Mouse (Mus musculus): ENCODE results near the gene Clec9a. TPM values are rescaled to one million over a fixed set of nuclear protein-coding genes. Genes with fewer than 3 reads are reported as not detected.
A peak's percentile ranks its signal among the peaks of the same experiment; 100 is the strongest.

The Clec9a gene
- polyA plus RNA-seq, 1 experiment = 8.7 TPM

DNA sequence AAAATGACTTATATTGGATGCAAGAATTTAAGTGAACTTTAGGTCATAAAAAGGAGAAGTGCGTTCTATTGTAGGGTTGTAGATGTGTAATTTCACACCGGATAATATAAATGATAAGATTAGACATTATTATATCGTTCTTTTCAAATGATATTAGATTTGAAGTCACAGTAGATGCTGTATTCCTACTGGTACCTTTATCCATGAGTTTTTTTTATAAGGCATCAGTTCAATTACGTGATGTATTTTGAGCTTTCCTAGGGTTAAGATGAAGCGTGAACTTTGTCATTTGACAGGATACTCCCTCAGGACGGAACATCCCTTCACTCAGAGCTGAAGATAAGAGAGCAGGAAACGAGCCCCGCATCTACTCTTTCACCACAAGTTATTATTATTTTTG lies 11.7 kb upstream of the Clec9a start, which contains the start of gene Clec1b:
Gene Clec1b (plus strand): TSS at position 301 of the 400 bp plus-strand sequence.
- WGBS = 74% methylated on average over 8 of the region's 8 CpGs
- H3K27ac ChIP-seq (ENCODE audit: insufficient read depth, low read length) = peak within 1 kb of the TSS; percentile 46; the same call in 1 of the 2 replicates
- DNase-seq (ENCODE audit: low read depth in 1 of 2, low spot score in 2 of 2) = no peak
- no peaks in the 10 kb centered on the region for H3K4me1 ChIP-seq (ENCODE audit: control insufficient read depth, insufficient read depth, insufficient read length)
- H3K27me3 ChIP-seq (ENCODE audit: control insufficient read depth, insufficient read depth, low read length) = no peaks in the 10 kb centered on the region
- TF ChIP-seq POLR2A (IDR thresholded peaks at IDR 0.05; ENCODE audit: low read depth, low read length) (no peak), CTCF (IDR thresholded peaks at IDR 0.05; ENCODE audit: extremely low read depth, insufficient read depth, insufficient read length, insufficient replicate concordance) (no peak)
- no peak within 1 kb of the TSS for H3K4me3 ChIP-seq (ENCODE audit: extremely low read depth, insufficient read depth, insufficient read length)
- H3K36me3 ChIP-seq (ENCODE audit: control insufficient read depth, insufficient read depth, low read length) = no peaks in the 10 kb centered on the region

DNA sequence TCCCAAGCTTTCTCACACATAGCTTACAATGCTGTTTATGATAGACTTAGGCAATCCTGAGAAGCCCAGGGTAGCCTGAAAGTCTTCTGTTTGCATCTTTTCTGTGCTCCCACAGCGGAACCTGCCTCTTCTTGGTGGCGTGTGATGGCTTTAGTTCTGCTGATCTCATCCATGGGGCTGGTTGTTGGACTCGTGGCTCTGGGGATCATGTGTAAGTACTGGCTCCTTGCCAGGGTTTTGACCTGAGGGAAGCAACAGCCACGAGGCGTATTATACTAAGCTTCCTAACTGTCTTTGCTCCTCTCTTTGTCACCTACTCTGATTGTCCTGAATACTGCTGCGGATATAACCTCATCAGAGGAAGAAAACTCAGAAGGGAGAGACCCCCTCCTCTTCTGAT lies 8.7 kb upstream of the Clec9a start:
- no peaks in the 10 kb centered on the region for H3K4me1 ChIP-seq (ENCODE audit: control insufficient read depth, insufficient read depth, insufficient read length)
- H3K36me3 ChIP-seq (ENCODE audit: control insufficient read depth, insufficient read depth, low read length) = no peaks in the 10 kb centered on the region
- H3K27ac ChIP-seq (ENCODE audit: insufficient read depth, low read length) = no peak overlapping the region
- no peak for TF ChIP-seq CTCF (IDR thresholded peaks at IDR 0.05; ENCODE audit: extremely low read depth, insufficient read depth, insufficient read length, insufficient replicate concordance)
- no peak for TF ChIP-seq POLR2A (IDR thresholded peaks at IDR 0.05; ENCODE audit: low read depth, low read length)
- H3K4me3 ChIP-seq (ENCODE audit: extremely low read depth, insufficient read depth, insufficient read length) = no peak overlapping the region
- no peak for DNase-seq (ENCODE audit: low read depth in 1 of 2, low spot score in 2 of 2)
- no peaks in the 10 kb centered on the region for H3K27me3 ChIP-seq (ENCODE audit: control insufficient read depth, insufficient read depth, low read length)
- WGBS = 58% methylated on average over 6 of the region's 6 CpGs

DNA sequence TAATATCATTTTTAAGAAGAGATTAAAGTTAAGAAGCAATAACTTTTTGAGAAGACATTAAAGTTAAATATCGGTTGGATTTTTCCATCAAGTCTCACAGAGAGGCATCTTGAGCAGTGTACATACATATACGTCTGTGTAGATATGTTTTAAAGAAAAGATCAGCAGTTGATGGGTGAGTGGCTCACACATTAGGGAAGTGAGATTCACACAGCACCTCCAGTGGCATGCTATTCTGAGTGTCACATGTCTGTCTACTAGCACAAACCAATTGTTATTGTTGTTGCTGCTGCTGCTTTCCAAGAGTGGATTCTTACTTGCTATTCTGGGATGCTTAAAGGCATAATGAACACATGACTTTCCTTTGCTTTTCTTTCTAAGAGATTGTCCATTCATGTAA lies 6.3 kb upstream of the Clec9a start:
- TF ChIP-seq CTCF (IDR thresholded peaks at IDR 0.05; ENCODE audit: extremely low read depth, insufficient read depth, insufficient read length, insufficient replicate concordance) = no peak
- no peak for TF ChIP-seq POLR2A (IDR thresholded peaks at IDR 0.05; ENCODE audit: low read depth, low read length)
- Histone ChIP-seq H3K36me3 (ENCODE audit: control insufficient read depth, insufficient read depth, low read length) (no peaks in the 10 kb centered on the region), H3K4me1 (ENCODE audit: control insufficient read depth, insufficient read depth, insufficient read length) (peaks cover 1% of the 10 kb centered on the region; the same call in 1 of the 2 replicates), H3K27me3 (ENCODE audit: control insufficient read depth, insufficient read depth, low read length) (no peaks in the 10 kb centered on the region), H3K27ac (ENCODE audit: insufficient read depth, low read length) (no peak overlapping the region), H3K4me3 (ENCODE audit: extremely low read depth, insufficient read depth, insufficient read length) (no peak overlapping the region)
- DNase-seq (ENCODE audit: low read depth in 1 of 2, low spot score in 2 of 2) = no peak
- 68% methylated on average over 2 of the region's 2 CpGs for WGBS

DNA sequence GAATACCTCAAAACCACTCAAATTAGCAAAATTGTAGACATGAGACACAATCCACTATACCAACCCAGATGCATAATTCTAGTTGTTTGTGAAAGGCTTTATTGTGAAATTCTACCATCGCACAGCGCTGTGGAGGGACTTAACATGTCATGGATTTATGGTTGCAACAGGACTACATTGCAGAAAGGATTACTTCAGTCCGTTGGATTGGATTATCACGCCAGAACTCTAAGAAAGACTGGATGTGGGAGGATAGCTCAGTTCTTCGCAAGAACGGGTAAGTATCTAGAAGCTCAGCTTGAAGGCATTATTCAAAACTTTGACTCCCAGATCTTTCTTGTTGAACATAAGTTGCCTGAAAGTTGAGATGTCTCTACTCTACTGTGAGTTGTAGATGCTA lies 5.3 kb upstream of the Clec9a start:
- TF ChIP-seq CTCF (IDR thresholded peaks at IDR 0.05; ENCODE audit: extremely low read depth, insufficient read depth, insufficient read length, insufficient replicate concordance) = no peak
- TF ChIP-seq POLR2A (IDR thresholded peaks at IDR 0.05; ENCODE audit: low read depth, low read length) = no peak
- DNase-seq (ENCODE audit: low read depth in 1 of 2, low spot score in 2 of 2) = no peak
- Histone ChIP-seq H3K27me3 (ENCODE audit: control insufficient read depth, insufficient read depth, low read length) (no peaks in the 10 kb centered on the region), H3K27ac (ENCODE audit: insufficient read depth, low read length) (no peak overlapping the region), H3K4me3 (ENCODE audit: extremely low read depth, insufficient read depth, insufficient read length) (no peak overlapping the region), H3K4me1 (ENCODE audit: control insufficient read depth, insufficient read depth, insufficient read length) (peaks cover 1% of the 10 kb centered on the region; the same call in 1 of the 2 replicates), H3K36me3 (ENCODE audit: control insufficient read depth, insufficient read depth, low read length) (no peaks in the 10 kb centered on the region)
- 90% methylated on average over 6 of the region's 6 CpGs for WGBS

GRCm38 (mm10) chr6:129405999-129406398 lies 2.7 kb upstream of the Clec9a start:
- Histone ChIP-seq H3K4me1 (ENCODE audit: control insufficient read depth, insufficient read depth, insufficient read length) (peaks cover 1% of the 10 kb centered on the region; the same call in 1 of the 2 replicates), H3K36me3 (ENCODE audit: control insufficient read depth, insufficient read depth, low read length) (no peaks in the 10 kb centered on the region), H3K27me3 (ENCODE audit: control insufficient read depth, insufficient read depth, low read length) (no peaks in the 10 kb centered on the region), H3K27ac (ENCODE audit: insufficient read depth, low read length) (no peak overlapping the region), H3K4me3 (ENCODE audit: extremely low read depth, insufficient read depth, insufficient read length) (no peak overlapping the region)
- DNase-seq (ENCODE audit: low read depth in 1 of 2, low spot score in 2 of 2) = no peak
- TF ChIP-seq CTCF (IDR thresholded peaks at IDR 0.05; ENCODE audit: extremely low read depth, insufficient read depth, insufficient read length, insufficient replicate concordance) = no peak
- TF ChIP-seq POLR2A (IDR thresholded peaks at IDR 0.05; ENCODE audit: low read depth, low read length) = no peak

GRCm38 (mm10) chr6:129407324-129407723 lies 1.3 kb upstream of the Clec9a start:
- H3K4me1 ChIP-seq (ENCODE audit: control insufficient read depth, insufficient read depth, insufficient read length) = peaks cover 1% of the 10 kb centered on the region; the same call in 1 of the 2 replicates
- H3K36me3 ChIP-seq (ENCODE audit: control insufficient read depth, insufficient read depth, low read length) = no peaks in the 10 kb centered on the region
- no peak for TF ChIP-seq CTCF (IDR thresholded peaks at IDR 0.05; ENCODE audit: extremely low read depth, insufficient read depth, insufficient read length, insufficient replicate concordance)
- no peak for TF ChIP-seq POLR2A (IDR thresholded peaks at IDR 0.05; ENCODE audit: low read depth, low read length)
- no peaks in the 10 kb centered on the region for H3K27me3 ChIP-seq (ENCODE audit: control insufficient read depth, insufficient read depth, low read length)
- H3K27ac ChIP-seq (ENCODE audit: insufficient read depth, low read length) = 0 out of 2 replicates have a peak overlapping the region, but pooled peaks have one; percentile 6
- 17% methylated on average over 2 of the region's 2 CpGs for WGBS
- DNase-seq (ENCODE audit: low read depth in 1 of 2, low spot score in 2 of 2) = no peak
- no peak overlapping the region for H3K4me3 ChIP-seq (ENCODE audit: extremely low read depth, insufficient read depth, insufficient read length)

DNA sequence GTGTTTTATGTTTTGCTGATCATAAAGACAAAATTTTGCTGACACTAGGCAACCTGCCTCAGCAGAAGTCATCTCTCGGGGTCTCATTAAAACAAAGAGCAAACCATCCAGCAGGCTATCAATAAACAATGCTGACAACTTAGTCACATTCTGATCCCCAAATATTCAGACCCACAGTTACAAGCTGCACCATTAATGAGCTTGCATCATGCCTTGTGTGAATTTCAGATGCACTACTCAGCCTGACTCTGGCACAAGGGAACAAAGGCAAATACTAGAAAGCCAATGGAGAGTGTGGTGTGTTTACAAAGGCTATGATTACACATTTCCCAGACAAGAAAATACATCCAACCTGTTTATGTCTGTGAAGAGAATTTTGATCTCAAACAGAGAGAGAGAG lies 5.5 kb downstream of the Clec9a start:
- 91% methylated on average over 1 of the region's 1 CpGs for WGBS
- H3K27me3 ChIP-seq (ENCODE audit: control insufficient read depth, insufficient read depth, low read length) = no peaks in the 10 kb centered on the region
- no peak overlapping the region for H3K4me3 ChIP-seq (ENCODE audit: extremely low read depth, insufficient read depth, insufficient read length)
- no peak for TF ChIP-seq CTCF (IDR thresholded peaks at IDR 0.05; ENCODE audit: extremely low read depth, insufficient read depth, insufficient read length, insufficient replicate concordance)
- DNase-seq (ENCODE audit: low read depth in 1 of 2, low spot score in 2 of 2) = no peak
- H3K4me1 ChIP-seq (ENCODE audit: control insufficient read depth, insufficient read depth, insufficient read length) = no peaks in the 10 kb centered on the region
- no peaks in the 10 kb centered on the region for H3K36me3 ChIP-seq (ENCODE audit: control insufficient read depth, insufficient read depth, low read length)
- no peak overlapping the region for H3K27ac ChIP-seq (ENCODE audit: insufficient read depth, low read length)
